30 mouse cellular contexts compared by ENCODE assay signal in genomic region chr2:5561446-5561845, GRCm38 (mm10).
"Had no signal": no experiment of that assay in that cellular context is flagged by ENCODE, and none has a peak within 500 bp of the region (broad histone marks: within the 10 kb centered on the region; RNA-seq: fewer than 3 reads in every experiment).

No protein-coding gene starts in this region.

- H3K36me3 ChIP-seq: limb, embryonic 10.5 days; limb, embryonic 12.5 days; limb, embryonic 13.5 days; limb, embryonic 15.5 days; liver, embryonic 12.5 days; liver, embryonic 13.5 days; liver, embryonic 15.5 days; lung, embryonic 15.5 days; midbrain, embryonic 10.5 days; midbrain, embryonic 12.5 days; midbrain, embryonic 13.5 days; midbrain, embryonic 15.5 days had no signal

- H3K9me3 ChIP-seq: limb, embryonic 10.5 days; limb, embryonic 12.5 days; limb, embryonic 13.5 days; limb, embryonic 15.5 days; liver, embryonic 12.5 days; liver, embryonic 13.5 days; liver, embryonic 15.5 days; lung, embryonic 15.5 days; midbrain, embryonic 10.5 days; midbrain, embryonic 12.5 days; midbrain, embryonic 13.5 days; midbrain, embryonic 15.5 days had no signal

- H3K4me3 ChIP-seq: limb, embryonic 10.5 days; limb, embryonic 12.5 days; limb, embryonic 13.5 days; limb, embryonic 15.5 days; liver, embryonic 12.5 days; liver, embryonic 13.5 days; liver, embryonic 15.5 days; lung, embryonic 15.5 days; megakaryocyte, embryonic 14.5 days; midbrain, embryonic 10.5 days; midbrain, embryonic 12.5 days; midbrain, embryonic 13.5 days; midbrain, embryonic 15.5 days; myocyte had no signal

- DNase-seq: left cerebral cortex, postnatal 4 days; liver; liver, embryonic 13.5 days; liver, postnatal 0 days; lung, adult 18-20 months; lung, adult 2 months; lung, embryonic 14.5 days; lung, postnatal 10 days; lung, postnatal 14 days; lung, postnatal 36 days; lung, postnatal 4 days had no signal

- H3K27ac ChIP-seq: limb, embryonic 10.5 days; limb, embryonic 12.5 days; limb, embryonic 13.5 days; limb, embryonic 15.5 days; liver, embryonic 12.5 days; liver, embryonic 13.5 days; liver, embryonic 14.5 days; liver, embryonic 15.5 days; lung, embryonic 15.5 days; macrophage; midbrain, embryonic 10.5 days; midbrain, embryonic 12.5 days; midbrain, embryonic 13.5 days; midbrain, embryonic 15.5 days had no signal

- H3K9ac ChIP-seq: limb, embryonic 12.5 days; limb, embryonic 13.5 days; limb, embryonic 15.5 days; liver, embryonic 12.5 days; liver, embryonic 13.5 days; liver, embryonic 14.5 days; liver, embryonic 15.5 days; liver, postnatal 0 days; lung, embryonic 14.5 days; lung, embryonic 15.5 days; midbrain, embryonic 12.5 days; midbrain, embryonic 13.5 days; midbrain, embryonic 15.5 days had no signal

- ATAC-seq: liver, embryonic 12.5 days; liver, postnatal 0 days; lung, postnatal 0 days; midbrain, embryonic 13.5 days; midbrain, embryonic 15.5 days; midbrain, embryonic 16.5 days had no signal

- H3K4me2 ChIP-seq: limb, embryonic 12.5 days; limb, embryonic 13.5 days; limb, embryonic 15.5 days; liver, embryonic 11.5 days; liver, embryonic 12.5 days; liver, embryonic 13.5 days; liver, embryonic 15.5 days; lung, embryonic 14.5 days; lung, embryonic 15.5 days; midbrain, embryonic 11.5 days; midbrain, embryonic 12.5 days; midbrain, embryonic 13.5 days; midbrain, embryonic 15.5 days had no signal

- H3K4me1 ChIP-seq: limb, embryonic 10.5 days; limb, embryonic 12.5 days; limb, embryonic 13.5 days; limb, embryonic 15.5 days; liver, embryonic 12.5 days; liver, embryonic 13.5 days; liver, embryonic 15.5 days; lung, embryonic 15.5 days; megakaryocyte, embryonic 14.5 days; midbrain, embryonic 10.5 days; midbrain, embryonic 12.5 days; midbrain, embryonic 13.5 days; midbrain, embryonic 15.5 days had no signal

- H3K27me3 ChIP-seq: limb, embryonic 12.5 days; limb, embryonic 13.5 days; limb, embryonic 15.5 days; liver, embryonic 12.5 days; liver, embryonic 13.5 days; liver, embryonic 15.5 days; lung, embryonic 15.5 days; midbrain, embryonic 12.5 days; midbrain, embryonic 13.5 days; midbrain, embryonic 15.5 days had no signal
